Mouse (Mus musculus) kidney, adult 18-20 months (tissue): ENCODE measurements at regions not wholly inside any gene's neighbourhood (a gene's known extent, or its start where the extent isn't known, plus 50 kb on each side); places are given as distances from the start of the nearest gene placed in this dataset.

Experiments used
- DNase-seq: peaks from one replicate; pipeline ENCODE4 v3.0.0; 2021

DNA sequence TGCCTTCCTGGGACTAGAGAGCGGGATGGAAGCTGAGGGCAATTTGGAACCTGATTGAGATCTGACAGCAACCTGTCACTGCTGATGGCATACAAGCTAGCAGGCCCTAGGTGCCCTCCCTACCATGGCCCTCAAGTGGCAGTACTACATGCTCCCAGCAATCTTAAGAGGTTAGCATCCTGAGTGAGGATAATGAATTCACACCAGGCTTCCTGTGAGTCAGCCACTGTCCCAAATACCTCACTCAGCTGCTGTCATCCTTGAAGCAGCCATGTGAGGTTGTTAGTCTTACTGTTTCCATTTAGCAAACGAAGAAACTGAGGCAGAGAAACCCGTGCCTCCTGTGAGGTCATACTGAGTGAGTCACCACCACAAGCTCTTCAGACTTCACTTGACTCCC lies 65.5 kb upstream of the Slc7a14 start:
- DNase-seq = no peak

DNA sequence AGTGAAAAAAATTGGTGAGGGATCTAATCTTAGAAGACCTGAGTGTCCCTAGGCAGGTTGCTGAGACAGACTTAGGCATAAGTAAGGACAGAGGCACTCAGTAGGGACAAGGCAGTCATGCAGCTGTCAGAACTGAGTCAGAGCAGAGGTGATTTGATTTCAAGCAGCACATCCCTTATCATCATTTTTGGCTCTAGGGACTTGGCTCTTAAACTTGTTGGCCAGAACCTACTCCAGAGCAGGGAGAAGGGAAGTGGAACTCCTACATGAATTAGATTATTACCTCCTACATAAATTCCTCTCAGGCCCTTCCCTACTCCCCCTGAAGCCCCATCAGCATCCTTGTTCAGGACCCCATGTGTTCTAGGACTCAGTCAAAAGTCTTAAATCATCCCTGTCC lies 63.9 kb upstream of the Slc7a14 start:
- DNase-seq = no peak

DNA sequence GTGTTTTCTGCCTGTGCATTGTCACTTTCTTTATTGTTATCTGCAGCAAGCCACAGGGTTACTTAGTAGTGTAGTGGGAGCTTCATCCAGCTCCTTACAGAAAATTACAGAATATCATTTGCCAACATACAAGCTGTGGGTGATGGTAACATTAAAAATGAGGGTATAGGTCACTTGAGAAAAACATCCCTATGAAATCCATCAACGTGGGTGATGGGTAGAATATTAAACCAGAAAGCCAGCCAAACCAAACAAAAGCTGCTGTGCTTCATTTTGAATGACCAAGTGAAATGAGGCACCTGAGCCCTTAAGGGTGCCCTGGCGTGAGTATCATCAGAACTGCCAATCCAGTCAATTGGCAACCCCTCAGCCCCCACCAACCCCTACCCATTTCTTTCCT lies 58.1 kb upstream of the Slc7a14 start:
- DNase-seq = no peak
